Mouse (Mus musculus): Measurements from ENCODE around the gene Ift122. TPM values are rescaled to one million over a fixed set of nuclear protein-coding genes. Genes with fewer than 3 reads are reported as not detected.

Gene Ift122
- polyA plus RNA-seq (2017; shearing (Covaris generic)), result 2.4 TPM

GRCm38 (mm10) chr6:115853091-115853813, at the start of gene Ift122, which contains the start of gene Mbd4:
Ift122 (plus strand) TSS chr6:115853470.
Mbd4 (minus strand) TSS chr6:115853371.

GRCm38 (mm10) chr6:115808488-115809231, 44.6 kb upstream of the Ift122 start, which contains the start of gene Rpl32:
Rpl32 (minus strand) TSS chr6:115808747.

GRCm38 (mm10) chr6:115838161-115838597, 15.1 kb upstream of the Ift122 start, which contains the start of gene Efcab12:
Efcab12 (minus strand) TSS chr6:115838412.

GRCm38 (mm10) chr6:115931639-115932038, 78.4 kb downstream of the Ift122 start, which contains the start of gene Rho:
Rho (plus strand) TSS chr6:115931748.

GRCm38 (mm10) chr6:115944638-115945037, 91.4 kb downstream of the Ift122 start, which contains the start of gene H1foo:
H1foo (plus strand) TSS chr6:115944938.

Other genes with a start within 250 kb of the Ift122 start
- 124 TPM for gene Raf1, start 176.8 kb upstream of the Ift122 start, polyA plus RNA-seq (2017; shearing (Covaris generic))
- gene Tmem40, start 91.1 kb upstream of the Ift122 start, polyA plus RNA-seq (2017; shearing (Covaris generic)), result not detected
- 9.3 TPM for gene Cand2, start 78.9 kb upstream of the Ift122 start, polyA plus RNA-seq (2017; shearing (Covaris generic))
- 3,148 TPM for gene Rpl32, start 44.7 kb upstream of the Ift122 start, polyA plus RNA-seq (2017; shearing (Covaris generic))
- 0.56 TPM for gene Efcab12, start 15.1 kb upstream of the Ift122 start, polyA plus RNA-seq (2017; shearing (Covaris generic))
- gene Mbd4, start 99 bp upstream of the Ift122 start, polyA plus RNA-seq (2017; shearing (Covaris generic)), result 10.8 TPM
- not detected for gene Rho, start 78.3 kb downstream of the Ift122 start, polyA plus RNA-seq (2017; shearing (Covaris generic))
- gene H1foo, start 91.5 kb downstream of the Ift122 start, polyA plus RNA-seq (2017; shearing (Covaris generic)), result not detected
- gene Plxnd1, start 141.5 kb downstream of the Ift122 start, polyA plus RNA-seq (2017; shearing (Covaris generic)), result 5.6 TPM

Data from CD4-positive, CD25-positive, alpha-beta regulatory T cell (primary cell).